Mouse (Mus musculus) limb, embryonic 14.5 days (tissue): Measurements from ENCODE around the gene Smtnl2. TPM values are rescaled to one million over a fixed set of nuclear protein-coding genes. Genes with fewer than 3 reads are reported as not detected.
A peak's percentile ranks its signal among the peaks of the same experiment; 100 is the strongest.

Experiments used
- ATAC-seq: fragments of 200-750 bp; cut with Nextera tagmentation; 2 replicates; pipeline ENCODE4 v1.8.0; 2017; ENCODE audit warnings: low read depth, moderate number of reproducible peaks, moderate TSS enrichment; ENCODE audit not compliant: low FRiP score
- DNase-seq: peaks from one replicate; pipeline ENCODE4 v3.0.0-alpha.2; 2015; ENCODE audit warnings: low spot score
- H3K27ac ChIP-seq: fragments of 300-500 bp; sonication (generic); replicated peaks from 2 replicates; pipeline ENCODE4 v1.5.1; 2014; ENCODE audit warnings: low read depth, mild to moderate bottlenecking, low read length, moderate library complexity, mixed read lengths
- H3K27me3 ChIP-seq: fragments of 300-500 bp; sonication (generic); 2 replicates; pipeline ENCODE4 v1.6.1; 2014; ENCODE audit warnings: low read length, mixed read lengths; ENCODE audit not compliant: control insufficient read depth, insufficient read depth
- H3K36me3 ChIP-seq: fragments of 300-500 bp; sonication (generic); 2 replicates; pipeline ENCODE4 v1.6.1; 2014; ENCODE audit warnings: mild to moderate bottlenecking, low read length, moderate library complexity, mixed read lengths; ENCODE audit not compliant: control insufficient read depth, insufficient read depth
- H3K4me1 ChIP-seq: fragments of 300-500 bp; sonication (generic); 2 replicates; pipeline ENCODE4 v1.6.1; 2014; ENCODE audit warnings: antibody characterized with exemption, low read length, mixed read lengths; ENCODE audit not compliant: control insufficient read depth, insufficient read depth
- H3K4me2 ChIP-seq: fragments of 300-500 bp; sonication (generic); replicated peaks from 2 replicates; pipeline ENCODE4 v1.6.1; 2014; ENCODE audit warnings: low read depth, mild to moderate bottlenecking, low read length, moderate library complexity; ENCODE audit not compliant: severe bottlenecking
- H3K4me3 ChIP-seq: fragments of 300-500 bp; sonication (generic); replicated peaks from 2 replicates; pipeline ENCODE4 v1.5.1; 2014; ENCODE audit warnings: low read length
- H3K9ac ChIP-seq: fragments of 300-500 bp; sonication (generic); 2 replicates; pipeline ENCODE4 v1.6.1; 2014; ENCODE audit warnings: mild to moderate bottlenecking, low read depth, low read length, moderate library complexity; ENCODE audit not compliant: severe bottlenecking
- H3K9me3 ChIP-seq: fragments of 300-500 bp; sonication (generic); 2 replicates; pipeline ENCODE4 v1.6.1; 2016; ENCODE audit warnings: low read length; ENCODE audit not compliant: control insufficient read depth
- POLR2A ChIP-seq: fragments of 200-500 bp; IDR thresholded peaks from 2 replicates; pipeline ENCODE4 v1.8.0; 2012; ENCODE audit warnings: inconsistent platforms, mild to moderate bottlenecking, moderate library complexity, borderline replicate concordance; ENCODE audit not compliant: insufficient read depth, insufficient read length; ENCODE audit errors: extremely low read depth
- WGBS: fragments of 180-500 bp; shearing (Covaris S2); extraction: QIAGEN DNeasy Blood & Tissue Kit; methylation state at CpG from one replicate; pipeline ENCODE4 v1.1.7; 2014; 5-methylcytosine and 5-hydroxymethylcytosine counted together
- polyA plus RNA-seq, 2 experiments: library from polyadenylated mRNA; depleted of rRNA in 1 of 2; stranded (reverse) in 1 of 2; unstranded in 1 of 2; fragments of >200 nt; fragmentation: Nextera tagmentation in 1 of 2; extraction: Ambion mirVana in 1 of 2; gene quantifications; 2 replicates each; pipeline versions ENCODE4 v1.2.1 to v1.2.3; 2012 to 2014

The Smtnl2 gene
- polyA plus RNA-seq (2012; rRNA removed) (23.9 and 24.2 TPM in 2 replicates), polyA plus RNA-seq (2014; fragmentation: Nextera tagmentation; extraction: Ambion mirVana) (31.9 and 33.2 TPM in 2 replicates)

GRCm38 (mm10) chr11:72411093-72411921, at the start of gene Smtnl2:
Gene Smtnl2 (minus strand): TSS chr11:72411713.
- Histone ChIP-seq H3K27me3 (no peaks in the 10 kb centered on the region), H3K9ac (peak within 1 kb of the TSS; percentile 63), H3K4me3 (peak within 1 kb of the TSS; percentile 58), H3K36me3 (no peaks in the 10 kb centered on the region), H3K4me2 (peak within 1 kb of the TSS; percentile 98), H3K9me3 (no peaks in the 10 kb centered on the region), H3K4me1 (peaks cover 14% of the 10 kb centered on the region; the same call in 1 of the 2 replicates), H3K27ac (no peak within 1 kb of the TSS)
- under 1% methylated on average over 64 of the region's 86 CpGs for WGBS
- peak; percentile 86 for ATAC-seq
- TF ChIP-seq POLR2A, result no peak
- DNase-seq, result peak; percentile 83

- TF ChIP-seq POLR2A, result no peak
- Histone ChIP-seq H3K9me3 (no peaks in the 10 kb centered on the region), H3K9ac (no peak overlapping the region), H3K4me2 (no peak overlapping the region), H3K27me3 (no peaks in the 10 kb centered on the region), H3K36me3 (no peaks in the 10 kb centered on the region), H3K4me3 (no peak overlapping the region), H3K4me1 (no peaks in the 10 kb centered on the region), H3K27ac (no peak overlapping the region; the same call in 1 of the 2 replicates)
- DNase-seq (no peak), ATAC-seq (no peak)
- 60% methylated on average over 3 of the region's 3 CpGs for WGBS
Measured at GRCm38 (mm10) chr11:72458502-72458901, 47.0 kb upstream of the Smtnl2 start.

GRCm38 (mm10) chr11:72457995-72458496, 46.5 kb upstream of the Smtnl2 start:
- no peaks in the 10 kb centered on the region for H3K36me3 ChIP-seq

GRCm38 (mm10) chr11:72455694-72456093, 44.2 kb upstream of the Smtnl2 start:
- no peak for ATAC-seq
- Histone ChIP-seq H3K4me1 (no peaks in the 10 kb centered on the region), H3K4me2 (no peak overlapping the region), H3K27me3 (no peaks in the 10 kb centered on the region), H3K9me3 (no peaks in the 10 kb centered on the region), H3K4me3 (no peak overlapping the region), H3K36me3 (peaks cover 23% of the 10 kb centered on the region), H3K27ac (no peak overlapping the region), H3K9ac (no peak overlapping the region)
- 80% methylated on average over 5 of the region's 5 CpGs for WGBS
- no peak for TF ChIP-seq POLR2A
- no peak for DNase-seq

More at GRCm38 (mm10) chr11:72457995-72458496, 46.5 kb upstream of the Smtnl2 start:
- H3K4me2 ChIP-seq, result no peak overlapping the region
- H3K4me1 ChIP-seq, result no peaks in the 10 kb centered on the region
- no peaks in the 10 kb centered on the region for H3K27me3 ChIP-seq
- DNase-seq (no peak), ATAC-seq (no peak)
- no peak for TF ChIP-seq POLR2A
- 68% methylated on average over 12 of the region's 12 CpGs for WGBS
- H3K4me3 ChIP-seq, result no peak overlapping the region
- no peaks in the 10 kb centered on the region for H3K9me3 ChIP-seq
- no peak overlapping the region for H3K27ac ChIP-seq
- no peak overlapping the region for H3K9ac ChIP-seq

- Histone ChIP-seq H3K36me3 (peaks cover 47% of the 10 kb centered on the region), H3K27ac (no peak overlapping the region), H3K4me3 (no peak overlapping the region), H3K4me1 (no peaks in the 10 kb centered on the region), H3K27me3 (no peaks in the 10 kb centered on the region), H3K9me3 (no peaks in the 10 kb centered on the region), H3K4me2 (no peak overlapping the region), H3K9ac (no peak overlapping the region)
- DNase-seq (no peak), ATAC-seq (no peak)
- TF ChIP-seq POLR2A, result no peak
- 53% methylated on average over 15 of the region's 15 CpGs for WGBS
Measured at GRCm38 (mm10) chr11:72453105-72453953, 41.8 kb upstream of the Smtnl2 start.
